Mouse (Mus musculus): Measurements from ENCODE around the gene Dr1.
A peak's percentile ranks its signal among the peaks of the same experiment; 100 is the strongest.
"Not testable (repeated sequence)": the region's sequence is repeated elsewhere in the genome, so short reads cannot be mapped to it uniquely, and the experiment has no call there.

Dr1 gene

GRCm38 (mm10) chr5:108268127-108269062, at the start of gene Dr1:
Gene Dr1, plus strand, starts transcription at chr5:108268897.
- DNase-seq = peak; percentile 78

GRCm38 (mm10) chr5:108224077-108224476, 44.6 kb upstream of the Dr1 start:
- no peak for DNase-seq

GRCm38 (mm10) chr5:108226159-108226558, 42.5 kb upstream of the Dr1 start:
- DNase-seq = no peak

- no peak for DNase-seq
Measured at GRCm38 (mm10) chr5:108246314-108246765, 22.4 kb upstream of the Dr1 start.

- DNase-seq = no peak
Measured at GRCm38 (mm10) chr5:108250033-108250432, 18.7 kb upstream of the Dr1 start.

- no peak for DNase-seq
Measured at GRCm38 (mm10) chr5:108255259-108255658, 13.4 kb upstream of the Dr1 start.

- peak; percentile 53 for DNase-seq
Measured at GRCm38 (mm10) chr5:108262722-108263121, 6.0 kb upstream of the Dr1 start.

GRCm38 (mm10) chr5:108263785-108264184, 4.9 kb upstream of the Dr1 start:
- DNase-seq = not testable (repeated sequence)

- no peak for DNase-seq
Measured at GRCm38 (mm10) chr5:108266990-108267389, 1.7 kb upstream of the Dr1 start.

- peak; percentile 32 for DNase-seq
Measured at GRCm38 (mm10) chr5:108269063-108269810, 540 bp downstream of the Dr1 start.

- DNase-seq = no peak
Measured at GRCm38 (mm10) chr5:108269811-108270151, 1.1 kb downstream of the Dr1 start.

- DNase-seq = no peak
Measured at GRCm38 (mm10) chr5:108270415-108270814, 1.7 kb downstream of the Dr1 start.

GRCm38 (mm10) chr5:108271345-108271744, 2.6 kb downstream of the Dr1 start:
- not testable (repeated sequence) for DNase-seq

GRCm38 (mm10) chr5:108286957-108287356, 18.3 kb downstream of the Dr1 start:
- no peak for DNase-seq

- DNase-seq = no peak
Measured at GRCm38 (mm10) chr5:108301567-108301966, 32.9 kb downstream of the Dr1 start.

- DNase-seq = peak; percentile 88
Measured at GRCm38 (mm10) chr5:108312224-108313064, 43.7 kb downstream of the Dr1 start, which contains the start of gene Pigg. Gene Pigg, plus strand, starts transcription at chr5:108312609.

- no peak for DNase-seq
Measured at GRCm38 (mm10) chr5:108313065-108313860, 44.6 kb downstream of the Dr1 start.

All from cerebellum, adult 9-10 months (tissue).